Mouse (Mus musculus): ENCODE results near the gene Mchr1. TPM values are rescaled to one million over a fixed set of nuclear protein-coding genes. Genes with fewer than 3 reads are reported as not detected.

The Mchr1 gene
- total and polyA plus RNA-seq, 3 experiments: not detected

DNA sequence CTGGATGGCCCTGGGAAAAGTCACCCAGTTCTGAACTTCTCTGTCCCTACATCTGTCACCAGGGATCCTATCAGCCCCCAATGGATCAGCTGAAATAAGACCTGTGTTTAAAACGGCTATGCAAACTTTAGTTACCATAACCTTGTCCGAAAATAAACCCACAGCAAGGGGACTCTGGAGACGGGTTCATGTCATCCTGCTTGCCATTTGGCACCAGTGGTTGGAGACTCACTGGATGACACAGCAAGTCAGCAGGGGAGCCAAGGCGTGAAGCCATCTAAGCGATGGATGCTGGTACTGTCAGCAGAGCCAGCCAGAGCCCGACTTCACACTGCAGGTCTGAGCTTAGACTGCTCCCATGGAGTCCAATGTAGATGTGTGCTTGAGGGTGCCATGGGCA is 13.9 kb upstream of the Mchr1 start:
- Histone ChIP-seq H3K79me2 (replicated peaks; ENCODE audit: control insufficient read depth, insufficient read depth, low read length) (no peaks in the 10 kb centered on the region), H3K4me3 (no peak overlapping the region), H3K9ac (ENCODE audit: low read depth, low read length) (no peak overlapping the region), H3K36me3 (ENCODE audit: control insufficient read depth, insufficient read depth, low read length) (no peaks in the 10 kb centered on the region), H3K4me1 (ENCODE audit: control insufficient read depth, insufficient read depth, low read length) (no peaks in the 10 kb centered on the region), H3K27ac (no peak overlapping the region), H3K27me3 (ENCODE audit: control insufficient read depth, insufficient read depth, low read length) (no peaks in the 10 kb centered on the region)
- intact Hi-C loops (cut with DNase I): no loop called here
- 53% methylated on average over 6 of the region's 6 CpGs for WGBS
- peak in 1 of 2 experiments; percentile 9 for DNase-seq
- TF ChIP-seq EP300 (IDR thresholded peaks at IDR 0.05; ENCODE audit: insufficient read depth, low read depth, low read length) (no peak), POLR2A (IDR thresholded peaks at IDR 0.05; ENCODE audit: insufficient read depth, low read depth, low read length) (no peak), CTCF (IDR thresholded peaks at IDR 0.05) (no peak)

DNA sequence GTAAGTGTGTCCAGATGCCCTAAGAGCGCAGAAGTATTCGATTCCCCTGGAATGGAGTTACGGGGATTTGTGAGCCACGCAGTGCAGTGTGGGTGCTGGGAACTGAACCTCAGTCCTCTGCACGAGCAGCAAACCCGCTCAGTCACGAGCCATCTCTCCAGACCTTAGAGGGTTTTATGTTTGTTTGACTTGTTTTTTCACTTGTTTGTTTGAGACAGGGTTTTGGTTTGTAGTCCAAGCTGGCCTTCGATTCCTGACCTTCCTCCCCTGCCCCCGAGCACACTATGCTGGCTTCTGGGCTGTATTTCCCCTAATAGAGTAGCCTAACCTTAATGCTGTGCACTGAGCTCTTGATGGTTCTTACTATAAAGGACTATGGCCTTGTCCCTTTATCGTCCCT is 10.3 kb upstream of the Mchr1 start:
- H3K36me3 ChIP-seq (ENCODE audit: control insufficient read depth, insufficient read depth, low read length): no peaks in the 10 kb centered on the region
- TF ChIP-seq CTCF (IDR thresholded peaks at IDR 0.05) (no peak), EP300 (IDR thresholded peaks at IDR 0.05; ENCODE audit: insufficient read depth, low read depth, low read length) (no peak), POLR2A (IDR thresholded peaks at IDR 0.05; ENCODE audit: insufficient read depth, low read depth, low read length) (no peak)
- H3K9ac ChIP-seq (ENCODE audit: low read depth, low read length): no peak overlapping the region
- no peaks in the 10 kb centered on the region for H3K4me1 ChIP-seq (ENCODE audit: control insufficient read depth, insufficient read depth, low read length)
- DNase-seq: no peak
- H3K79me2 ChIP-seq (replicated peaks; ENCODE audit: control insufficient read depth, insufficient read depth, low read length): no peaks in the 10 kb centered on the region
- intact Hi-C loops (cut with DNase I): no loop called here
- 90% methylated on average over 10 of the region's 10 CpGs for WGBS
- no peak overlapping the region for H3K4me3 ChIP-seq
- no peak overlapping the region for H3K27ac ChIP-seq
- no peaks in the 10 kb centered on the region for H3K27me3 ChIP-seq (ENCODE audit: control insufficient read depth, insufficient read depth, low read length)

- no peak for TF ChIP-seq EP300 (IDR thresholded peaks at IDR 0.05; ENCODE audit: insufficient read depth, low read depth, low read length)
- no peak for TF ChIP-seq CTCF (IDR thresholded peaks at IDR 0.05)
- TF ChIP-seq POLR2A (IDR thresholded peaks at IDR 0.05; ENCODE audit: insufficient read depth, low read depth, low read length): no peak
- DNase-seq: no peak
- Histone ChIP-seq H3K36me3 (ENCODE audit: control insufficient read depth, insufficient read depth, low read length) (no peaks in the 10 kb centered on the region), H3K9ac (ENCODE audit: low read depth, low read length) (no peak overlapping the region), H3K4me3 (no peak overlapping the region), H3K4me1 (ENCODE audit: control insufficient read depth, insufficient read depth, low read length) (no peaks in the 10 kb centered on the region), H3K27ac (no peak overlapping the region), H3K79me2 (replicated peaks; ENCODE audit: control insufficient read depth, insufficient read depth, low read length) (no peaks in the 10 kb centered on the region), H3K27me3 (ENCODE audit: control insufficient read depth, insufficient read depth, low read length) (no peaks in the 10 kb centered on the region)
- 66% methylated on average over 6 of the region's 6 CpGs for WGBS
- intact Hi-C loops (cut with DNase I): no loop called here
These were observed 9.6 kb upstream of the Mchr1 start for GRCm38 (mm10) chr15:81225732-81226131.

DNA sequence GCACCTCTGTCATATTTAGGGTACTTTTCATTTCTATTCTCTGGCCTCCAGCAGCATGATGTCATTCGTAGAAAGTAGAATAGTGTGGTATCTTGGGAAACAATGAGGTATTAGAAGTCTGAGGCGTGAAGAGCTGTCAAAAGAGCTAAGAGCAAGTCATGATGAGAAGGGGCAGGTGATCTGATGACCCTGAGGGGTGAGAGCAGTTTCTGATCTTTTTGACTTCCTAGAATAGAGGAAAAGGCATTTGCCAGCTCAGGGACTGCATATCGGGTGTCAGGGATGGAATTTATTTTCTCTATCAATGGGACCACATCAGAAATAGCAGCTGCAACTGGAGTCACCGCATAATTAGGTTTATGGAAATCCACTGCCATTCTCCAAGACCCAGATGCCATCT is 8.5 kb upstream of the Mchr1 start:
- TF ChIP-seq EP300 (IDR thresholded peaks at IDR 0.05; ENCODE audit: insufficient read depth, low read depth, low read length) (no peak), POLR2A (IDR thresholded peaks at IDR 0.05; ENCODE audit: insufficient read depth, low read depth, low read length) (no peak), CTCF (IDR thresholded peaks at IDR 0.05) (no peak)
- no peak for DNase-seq
- Histone ChIP-seq H3K9ac (ENCODE audit: low read depth, low read length) (no peak overlapping the region), H3K4me1 (ENCODE audit: control insufficient read depth, insufficient read depth, low read length) (no peaks in the 10 kb centered on the region), H3K36me3 (ENCODE audit: control insufficient read depth, insufficient read depth, low read length) (no peaks in the 10 kb centered on the region), H3K79me2 (replicated peaks; ENCODE audit: control insufficient read depth, insufficient read depth, low read length) (no peaks in the 10 kb centered on the region), H3K27ac (no peak overlapping the region), H3K27me3 (ENCODE audit: control insufficient read depth, insufficient read depth, low read length) (no peaks in the 10 kb centered on the region), H3K4me3 (no peak overlapping the region)
- 69% methylated on average over 4 of the region's 4 CpGs for WGBS
- intact Hi-C loops (cut with DNase I): no loop called here

DNA sequence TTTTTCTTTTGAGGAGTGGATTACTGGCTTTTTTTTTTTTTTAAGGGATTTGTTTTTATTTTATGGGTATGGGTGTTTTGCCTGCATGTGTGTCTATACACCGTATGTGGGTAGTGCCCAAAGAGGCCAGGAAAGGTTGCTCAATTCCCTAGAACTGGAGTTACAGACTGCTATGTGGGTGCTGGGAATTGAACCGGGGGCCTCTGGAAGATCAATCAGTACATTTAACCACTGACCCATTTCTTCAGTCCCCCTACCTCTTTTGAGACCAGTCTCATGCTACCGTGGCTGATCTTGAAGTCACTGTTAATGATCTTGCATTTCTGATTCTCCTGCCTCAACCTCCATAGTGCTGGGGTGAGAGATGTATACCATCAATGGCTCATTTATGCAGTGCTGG is 8.0 kb upstream of the Mchr1 start:
- no peaks in the 10 kb centered on the region for H3K36me3 ChIP-seq (ENCODE audit: control insufficient read depth, insufficient read depth, low read length)
- no peak overlapping the region for H3K27ac ChIP-seq
- H3K4me3 ChIP-seq: no peak overlapping the region
- 84% methylated on average over 3 of the region's 3 CpGs for WGBS
- H3K9ac ChIP-seq (ENCODE audit: low read depth, low read length): no peak overlapping the region
- DNase-seq: no peak
- no peaks in the 10 kb centered on the region for H3K79me2 ChIP-seq (replicated peaks; ENCODE audit: control insufficient read depth, insufficient read depth, low read length)
- intact Hi-C loops (cut with DNase I): no loop called here
- H3K27me3 ChIP-seq (ENCODE audit: control insufficient read depth, insufficient read depth, low read length): no peaks in the 10 kb centered on the region
- TF ChIP-seq POLR2A (IDR thresholded peaks at IDR 0.05; ENCODE audit: insufficient read depth, low read depth, low read length) (no peak), CTCF (IDR thresholded peaks at IDR 0.05) (no peak), EP300 (IDR thresholded peaks at IDR 0.05; ENCODE audit: insufficient read depth, low read depth, low read length) (no peak)
- H3K4me1 ChIP-seq (ENCODE audit: control insufficient read depth, insufficient read depth, low read length): no peaks in the 10 kb centered on the region

DNA sequence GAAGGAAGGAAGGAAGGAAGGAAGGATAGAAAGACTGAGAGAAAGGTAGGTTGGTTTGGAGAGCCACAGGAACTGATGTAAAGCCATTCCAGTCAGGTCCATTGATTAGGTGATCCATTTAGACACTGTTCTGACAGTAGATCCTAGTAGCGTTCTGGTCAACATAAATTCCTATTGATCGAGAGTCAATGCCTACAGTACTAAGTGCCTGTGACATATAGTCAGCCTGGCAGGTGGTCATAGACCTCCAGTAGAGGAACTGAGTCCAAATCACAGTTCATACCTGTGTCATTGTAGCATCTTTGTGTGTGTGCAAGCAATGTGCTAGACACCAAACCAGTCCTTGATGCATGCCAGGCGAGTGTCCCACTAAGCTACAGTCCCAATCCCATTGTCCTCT is 7.0 kb upstream of the Mchr1 start:
- no peak for DNase-seq
- no peaks in the 10 kb centered on the region for H3K4me1 ChIP-seq (ENCODE audit: control insufficient read depth, insufficient read depth, low read length)
- H3K4me3 ChIP-seq: no peak overlapping the region
- H3K27ac ChIP-seq: no peak overlapping the region
- intact Hi-C loops (cut with DNase I): no loop called here
- H3K27me3 ChIP-seq (ENCODE audit: control insufficient read depth, insufficient read depth, low read length): no peaks in the 10 kb centered on the region
- no peaks in the 10 kb centered on the region for H3K79me2 ChIP-seq (replicated peaks; ENCODE audit: control insufficient read depth, insufficient read depth, low read length)
- no peak overlapping the region for H3K9ac ChIP-seq (ENCODE audit: low read depth, low read length)
- TF ChIP-seq EP300 (IDR thresholded peaks at IDR 0.05; ENCODE audit: insufficient read depth, low read depth, low read length): no peak
- no peak for TF ChIP-seq POLR2A (IDR thresholded peaks at IDR 0.05; ENCODE audit: insufficient read depth, low read depth, low read length)
- no peak for TF ChIP-seq CTCF (IDR thresholded peaks at IDR 0.05)
- WGBS: 91% methylated on average over 3 of the region's 3 CpGs
- H3K36me3 ChIP-seq (ENCODE audit: control insufficient read depth, insufficient read depth, low read length): no peaks in the 10 kb centered on the region

All from heart, adult 2 months (tissue).